Mouse (Mus musculus): ENCODE results near the gene Zcchc2. TPM values are rescaled to one million over a fixed set of nuclear protein-coding genes. Genes with fewer than 3 reads are reported as not detected.
A peak's percentile ranks its signal among the peaks of the same experiment; 100 is the strongest.

Zcchc2 gene
- total RNA-seq, 2 experiments from 2014 or later = 22.7 to 24.9 TPM

DNA sequence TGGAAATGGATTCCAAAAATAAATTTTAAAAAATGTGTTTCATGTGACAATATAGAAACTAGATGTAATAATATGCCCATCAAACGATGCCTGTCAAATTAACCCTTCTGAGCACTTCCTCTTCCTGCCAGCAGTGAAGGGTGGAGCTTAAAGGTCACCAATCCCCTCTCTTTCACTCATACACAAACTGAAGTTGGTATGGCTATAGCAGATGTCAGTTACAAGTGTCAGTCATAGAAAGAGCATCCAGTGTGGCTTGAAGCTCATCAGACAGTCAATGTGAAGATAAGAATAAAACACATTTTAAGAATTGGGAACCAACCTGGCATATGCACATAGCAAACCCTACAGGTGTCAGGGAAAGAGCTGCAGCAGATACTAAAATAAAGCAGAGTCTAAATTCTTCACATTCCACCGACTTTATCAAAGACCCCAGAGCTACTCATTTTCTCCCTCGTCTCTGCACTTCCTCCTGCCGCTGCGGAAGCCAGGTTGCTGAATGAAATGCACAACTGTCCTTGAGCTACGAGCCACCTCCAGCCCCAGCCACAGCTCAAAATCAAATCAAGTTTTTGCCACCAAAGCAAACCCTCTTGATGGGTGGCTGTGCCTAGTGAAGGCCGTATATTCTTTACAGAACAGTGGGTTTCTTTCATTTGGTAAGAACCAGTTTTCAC is 79.8 kb downstream of the Zcchc2 start:
- no peak for DNase-seq
- intact Hi-C loops (cut with DNase I) = loop anchor here (2.0 to 5.0 kb wide), 2 partner anchors 107 to 325 kb away; no protein-coding TSS in a partner anchor

DNA sequence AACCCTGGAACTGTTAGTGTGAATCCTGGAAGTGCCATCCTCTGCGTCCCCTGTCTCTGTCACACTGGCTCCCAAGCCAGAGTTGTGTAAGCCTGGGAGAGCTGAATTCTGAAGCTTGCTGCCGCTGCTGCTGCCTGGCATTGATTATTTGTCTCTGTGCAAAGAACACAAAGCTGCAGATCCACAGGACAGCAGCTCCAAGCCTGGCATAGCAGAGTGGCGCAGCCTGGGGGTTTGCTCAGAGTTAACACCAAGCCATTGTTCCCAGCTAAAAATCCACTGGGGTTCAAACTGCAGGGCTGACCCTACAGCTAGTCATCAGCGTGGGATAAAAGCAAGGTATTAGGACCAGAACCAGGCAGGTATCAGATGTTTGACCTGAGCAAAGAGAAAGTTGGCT is 80.6 kb downstream of the Zcchc2 start:
- intact Hi-C loops (cut with DNase I) = loop anchor here (2.0 to 5.0 kb wide), 2 partner anchors 106 to 324 kb away; no protein-coding TSS in a partner anchor
- no peak for DNase-seq

DNA sequence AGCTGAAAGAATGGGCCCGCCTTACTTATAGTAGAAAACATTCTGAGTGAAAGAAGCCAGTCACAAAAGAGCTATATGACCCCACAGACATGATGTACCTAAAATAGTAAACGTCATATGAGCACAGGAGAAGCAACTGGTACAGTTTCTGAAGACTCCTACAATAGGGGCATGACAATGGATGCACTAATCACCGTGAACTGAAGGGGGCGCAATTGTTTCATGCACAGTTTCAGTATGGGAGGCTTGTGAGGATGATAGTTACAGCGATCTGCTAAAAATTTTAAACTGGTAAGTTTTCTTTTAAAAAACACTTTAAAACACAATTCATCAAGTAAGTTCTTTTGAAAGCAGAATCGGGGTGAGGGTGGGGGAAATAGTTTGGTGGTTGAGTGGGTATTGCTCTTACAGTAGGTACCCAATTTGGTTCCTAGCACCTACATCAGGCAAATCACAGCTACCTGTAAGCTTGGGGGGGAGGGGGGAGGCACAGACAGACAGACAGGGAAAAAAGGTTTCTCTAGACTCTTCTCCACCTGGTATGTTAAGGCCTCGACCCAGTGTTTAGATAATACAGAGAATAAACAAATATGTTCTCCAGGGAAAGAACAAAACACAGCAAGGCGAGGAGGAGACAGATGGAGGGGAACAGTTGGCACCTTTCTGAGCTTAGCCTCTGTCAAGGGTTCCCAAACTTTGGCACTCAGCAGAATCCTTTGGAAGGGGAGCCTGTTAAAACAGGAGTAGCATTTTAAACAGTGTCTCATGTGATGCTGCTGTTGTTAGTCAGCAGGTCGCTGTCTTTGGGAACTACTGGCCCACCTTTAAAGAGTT is 81.2 kb downstream of the Zcchc2 start:
- intact Hi-C loops (cut with DNase I) = loop anchor here (2.0 to 5.0 kb wide), 2 partner anchors 106 to 323 kb away; no protein-coding TSS in a partner anchor
- DNase-seq = peak; percentile 85

DNA sequence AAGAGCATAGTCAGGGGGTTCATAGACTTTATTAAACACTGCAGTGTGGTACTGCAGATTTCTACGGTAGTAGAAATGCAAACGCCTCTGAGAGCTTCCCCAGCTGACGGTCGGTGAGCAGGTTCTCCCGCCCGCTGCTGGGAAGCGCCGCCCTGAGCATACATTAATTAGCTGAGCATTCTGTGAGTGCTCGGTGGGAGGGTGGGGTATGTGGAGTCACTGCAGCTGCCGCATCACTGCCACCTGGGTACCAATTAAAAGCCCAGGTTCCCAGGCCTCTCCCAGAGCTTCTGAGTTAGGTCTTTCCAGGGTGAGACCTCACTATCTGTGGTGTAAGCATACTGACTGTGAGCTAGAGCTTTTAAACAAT is 81.8 kb downstream of the Zcchc2 start:
- peak; percentile 75 for DNase-seq
- intact Hi-C loops (cut with DNase I) = loop anchor here (5.0 kb wide), 1 partner anchor 105 kb away; no protein-coding TSS in a partner anchor

DNA sequence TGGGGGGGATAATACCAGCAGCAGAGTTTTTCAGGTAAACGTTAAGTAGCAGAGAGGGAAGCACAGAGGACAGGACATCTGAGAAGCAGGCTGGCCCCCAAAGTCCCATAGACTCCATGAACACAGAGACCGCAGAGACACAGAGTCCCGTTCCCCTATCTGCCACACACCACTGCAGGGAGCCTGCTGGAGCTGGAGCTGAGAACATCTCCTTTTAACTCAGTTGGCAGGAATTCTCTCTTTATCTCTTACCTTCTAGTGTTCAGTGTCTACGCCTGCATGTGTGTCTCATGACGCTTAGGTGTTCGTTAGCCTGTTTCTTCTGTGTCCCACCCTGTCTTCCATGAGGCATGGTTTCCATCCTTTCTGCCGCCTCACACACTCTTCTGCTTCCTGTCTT is 83.0 kb downstream of the Zcchc2 start:
- no peak for DNase-seq
- intact Hi-C loops (cut with DNase I) = loop anchor here (5.0 kb wide), 1 partner anchor 104 kb away; no protein-coding TSS in a partner anchor

DNA sequence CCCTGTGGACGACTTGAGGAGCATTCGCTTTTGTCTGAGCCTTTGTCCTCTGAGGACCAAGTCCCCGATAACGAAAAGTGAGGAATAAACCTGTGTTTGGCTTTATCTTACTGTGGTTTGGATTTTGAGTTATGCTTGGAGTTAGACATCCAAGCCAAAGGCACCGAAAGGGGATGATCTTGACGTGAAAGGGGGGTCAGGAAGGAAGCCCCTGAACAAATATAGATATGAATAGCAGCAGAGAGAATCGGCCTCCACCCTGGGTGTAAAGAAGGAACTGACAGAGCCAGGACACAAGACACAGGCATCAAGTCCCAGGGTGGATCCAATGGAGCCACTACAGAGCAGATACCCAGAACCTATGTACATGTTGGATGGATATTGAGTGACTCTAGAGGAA is 83.9 kb downstream of the Zcchc2 start:
- intact Hi-C loops (cut with DNase I) = loop anchor here (5.0 kb wide), 1 partner anchor 103 kb away; no protein-coding TSS in a partner anchor
- no peak for DNase-seq

DNA sequence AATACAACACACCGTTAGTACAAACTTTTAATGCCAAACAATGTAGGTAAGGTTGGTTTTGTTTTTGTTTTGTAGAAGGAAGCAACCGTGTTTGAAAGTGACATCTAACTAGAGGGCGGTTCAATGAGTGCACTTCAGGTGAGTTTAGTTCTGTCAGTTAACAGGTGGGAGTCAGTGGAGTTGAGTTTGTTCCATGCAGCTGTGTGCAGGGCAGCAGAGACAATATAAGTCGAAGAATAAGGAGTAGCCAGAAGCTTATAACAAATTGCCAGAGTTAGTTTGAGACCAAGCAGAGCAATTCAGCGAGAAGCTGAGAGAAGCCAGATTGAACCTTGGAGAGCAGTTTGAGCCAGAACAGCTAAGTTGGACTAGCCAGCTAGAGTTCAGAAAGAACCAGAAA is 84.5 kb downstream of the Zcchc2 start:
- intact Hi-C loops (cut with DNase I) = loop anchor here (5.0 kb wide), 1 partner anchor 103 kb away; no protein-coding TSS in a partner anchor
- no peak for DNase-seq

DNA sequence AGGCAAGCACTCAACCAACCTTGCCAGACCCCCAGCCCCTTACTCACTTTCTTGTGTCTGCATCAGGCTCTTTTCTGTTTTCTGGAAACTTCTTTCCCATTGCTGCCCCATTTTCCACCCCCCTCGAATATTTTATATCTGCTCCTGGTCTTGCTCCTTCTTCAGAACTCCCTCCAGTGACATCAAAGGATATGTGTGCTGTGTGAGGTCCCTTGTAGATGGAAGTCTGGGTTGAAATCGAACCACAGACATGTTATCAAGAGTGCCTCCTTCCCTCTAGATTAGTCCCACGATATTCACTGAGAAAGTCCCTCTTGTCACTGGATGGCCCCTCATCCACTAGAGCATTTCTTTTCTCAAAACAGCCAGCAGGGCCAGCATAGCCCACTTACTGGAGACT is 86.4 kb downstream of the Zcchc2 start:
- intact Hi-C loops (cut with DNase I) = no loop called here
- no peak for DNase-seq

DNA sequence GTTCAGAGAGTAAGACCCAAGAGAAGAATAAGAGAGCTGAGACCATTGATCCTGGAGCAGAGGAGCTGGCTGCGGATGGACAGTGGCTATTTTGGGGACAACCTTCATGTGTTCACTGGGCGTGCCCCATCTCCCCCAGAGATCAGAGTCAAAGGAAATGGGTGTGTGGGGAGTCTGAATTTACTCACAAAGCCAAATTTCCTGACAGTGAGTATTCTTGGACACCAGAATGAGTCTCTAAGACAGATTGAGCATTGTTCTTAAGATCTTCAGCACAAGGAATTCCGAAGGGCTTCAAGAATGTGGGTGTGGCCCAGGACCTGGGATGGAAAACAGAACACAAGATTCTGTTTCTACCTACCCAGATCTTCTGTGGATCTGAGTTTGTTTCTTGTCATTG is 87.0 kb downstream of the Zcchc2 start:
- DNase-seq = no peak
- intact Hi-C loops (cut with DNase I) = no loop called here

Other genes with a start within 250 kb of the Zcchc2 start
- 1 to 10 TPM; 4.4 to 5.6 TPM for gene Tnfrsf11a, start 209.7 kb upstream of the Zcchc2 start, total RNA-seq (2021)
- gene Phlpp1, start 181.3 kb downstream of the Zcchc2 start, total RNA-seq (2021) = 10 to 100 TPM; 49.7 to 51.1 TPM

Measured in left cerebral cortex, postnatal 4 days (tissue).